Mouse (Mus musculus): ENCODE measurements around the gene Wbp4. TPM values are rescaled to one million over a fixed set of nuclear protein-coding genes. Genes with fewer than 3 reads are reported as not detected.

Gene Wbp4
- polyA plus RNA-seq, 1 experiment from 2014 or later = 69.4 TPM

- Histone ChIP-seq H3K4me3 (ENCODE audit: low read depth, low read length) (no peak overlapping the region), H3K4me2 (ENCODE audit: low read depth, low read length) (peak overlapping the region; percentile 49; the same call in 1 of the 2 replicates), H3K9me3 (replicated peaks; ENCODE audit: control insufficient read depth, low read length) (no peaks in the 10 kb centered on the region), H3K27me3 (ENCODE audit: control insufficient read depth, insufficient read depth, low read length) (no peaks in the 10 kb centered on the region), H3K27ac (replicated peaks; ENCODE audit: low read depth, low read length) (0 out of 2 replicates have a peak overlapping the region, but pooled peaks have one; percentile 10), H3K4me1 (ENCODE audit: control insufficient read depth, insufficient read depth, low read length) (peaks cover 2% of the 10 kb centered on the region), H3K9ac (replicated peaks; ENCODE audit: low read length) (no peak overlapping the region), H3K36me3 (replicated peaks; ENCODE audit: control insufficient read depth, insufficient read depth, low read depth, low read length) (no peaks in the 10 kb centered on the region)
- DNase-seq (ENCODE audit: low spot score) (no peak), ATAC-seq (replicated peaks; ENCODE audit: insufficient number of reproducible peaks, low FRiP score, low TSS enrichment, low read depth) (no peak)
- WGBS = 16% methylated on average over 8 of the region's 8 CpGs
Measured at GRCm38 (mm10) chr14:79486617-79486992, 5.3 kb upstream of the Wbp4 start.

GRCm38 (mm10) chr14:79483611-79484120, 2.3 kb upstream of the Wbp4 start:
- peaks cover 2% of the 10 kb centered on the region for H3K4me1 ChIP-seq (ENCODE audit: control insufficient read depth, insufficient read depth, low read length)
- H3K4me2 ChIP-seq (ENCODE audit: low read depth, low read length) = no peak overlapping the region
- no peak overlapping the region for H3K9ac ChIP-seq (replicated peaks; ENCODE audit: low read length)
- no peak overlapping the region for H3K27ac ChIP-seq (replicated peaks; ENCODE audit: low read depth, low read length)
- no peaks in the 10 kb centered on the region for H3K36me3 ChIP-seq (replicated peaks; ENCODE audit: control insufficient read depth, insufficient read depth, low read depth, low read length)
- ATAC-seq (replicated peaks; ENCODE audit: insufficient number of reproducible peaks, low FRiP score, low TSS enrichment, low read depth) (no peak), DNase-seq (ENCODE audit: low spot score) (peak; percentile 13)
- H3K9me3 ChIP-seq (replicated peaks; ENCODE audit: control insufficient read depth, low read length) = no peaks in the 10 kb centered on the region
- 59% methylated on average over 8 of the region's 8 CpGs for WGBS
- H3K27me3 ChIP-seq (ENCODE audit: control insufficient read depth, insufficient read depth, low read length) = no peaks in the 10 kb centered on the region
- H3K4me3 ChIP-seq (ENCODE audit: low read depth, low read length) = peak overlapping the region; percentile 3; the same call in 1 of the 2 replicates

GRCm38 (mm10) chr14:79482747-79483355, 1.5 kb upstream of the Wbp4 start:
- Histone ChIP-seq H3K4me3 (ENCODE audit: low read depth, low read length) (peak overlapping the region; percentile 87), H3K27ac (replicated peaks; ENCODE audit: low read depth, low read length) (peak overlapping the region; percentile 36), H3K9ac (replicated peaks; ENCODE audit: low read length) (peak overlapping the region; percentile 96), H3K36me3 (replicated peaks; ENCODE audit: control insufficient read depth, insufficient read depth, low read depth, low read length) (no peaks in the 10 kb centered on the region), H3K27me3 (ENCODE audit: control insufficient read depth, insufficient read depth, low read length) (no peaks in the 10 kb centered on the region), H3K9me3 (replicated peaks; ENCODE audit: control insufficient read depth, low read length) (no peaks in the 10 kb centered on the region), H3K4me2 (ENCODE audit: low read depth, low read length) (peak overlapping the region; percentile 48), H3K4me1 (ENCODE audit: control insufficient read depth, insufficient read depth, low read length) (peaks cover 2% of the 10 kb centered on the region)
- 19% methylated on average over 15 of the region's 15 CpGs for WGBS
- ATAC-seq (replicated peaks; ENCODE audit: insufficient number of reproducible peaks, low FRiP score, low TSS enrichment, low read depth) = no peak
- peak; percentile 28 for DNase-seq (ENCODE audit: low spot score)

GRCm38 (mm10) chr14:79482251-79482661, 936 bp upstream of the Wbp4 start:
- peaks cover 2% of the 10 kb centered on the region for H3K4me1 ChIP-seq (ENCODE audit: control insufficient read depth, insufficient read depth, low read length)
- DNase-seq (ENCODE audit: low spot score) = peak; percentile 69
- H3K27ac ChIP-seq (replicated peaks; ENCODE audit: low read depth, low read length) = peak overlapping the region; percentile 92
- peak overlapping the region; percentile 48 for H3K4me2 ChIP-seq (ENCODE audit: low read depth, low read length)
- H3K9me3 ChIP-seq (replicated peaks; ENCODE audit: control insufficient read depth, low read length) = no peaks in the 10 kb centered on the region
- H3K9ac ChIP-seq (replicated peaks; ENCODE audit: low read length) = peak overlapping the region; percentile 96
- no peaks in the 10 kb centered on the region for H3K27me3 ChIP-seq (ENCODE audit: control insufficient read depth, insufficient read depth, low read length)
- WGBS = under 1% methylated on average over 11 of the region's 11 CpGs
- H3K4me3 ChIP-seq (ENCODE audit: low read depth, low read length) = peak overlapping the region; percentile 87
- no peak for ATAC-seq (replicated peaks; ENCODE audit: insufficient number of reproducible peaks, low FRiP score, low TSS enrichment, low read depth)
- H3K36me3 ChIP-seq (replicated peaks; ENCODE audit: control insufficient read depth, insufficient read depth, low read depth, low read length) = no peaks in the 10 kb centered on the region

GRCm38 (mm10) chr14:79480624-79481338, 539 bp downstream of the Wbp4 start, which contains the start of gene Elf1:
TSS of gene Elf1 (plus strand) at chr14:79481194.
- no peaks in the 10 kb centered on the region for H3K27me3 ChIP-seq (ENCODE audit: control insufficient read depth, insufficient read depth, low read length)
- peak within 1 kb of the TSS; percentile 48 for H3K4me2 ChIP-seq (ENCODE audit: low read depth, low read length)
- no peaks in the 10 kb centered on the region for H3K36me3 ChIP-seq (replicated peaks; ENCODE audit: control insufficient read depth, insufficient read depth, low read depth, low read length)
- H3K27ac ChIP-seq (replicated peaks; ENCODE audit: low read depth, low read length) = peak within 1 kb of the TSS; percentile 99
- peaks cover 2% of the 10 kb centered on the region; the same call in 1 of the 2 replicates for H3K4me1 ChIP-seq (ENCODE audit: control insufficient read depth, insufficient read depth, low read length)
- H3K9ac ChIP-seq (replicated peaks; ENCODE audit: low read length) = peak within 1 kb of the TSS; percentile 96
- WGBS = under 1% methylated on average over 77 of the region's 96 CpGs
- DNase-seq (ENCODE audit: low spot score) = peak; percentile 89
- peak; percentile 80 for ATAC-seq (replicated peaks; ENCODE audit: insufficient number of reproducible peaks, low FRiP score, low TSS enrichment, low read depth)
- no peaks in the 10 kb centered on the region for H3K9me3 ChIP-seq (replicated peaks; ENCODE audit: control insufficient read depth, low read length)
- peak within 1 kb of the TSS; percentile 87 for H3K4me3 ChIP-seq (ENCODE audit: low read depth, low read length)

- ATAC-seq (replicated peaks; ENCODE audit: insufficient number of reproducible peaks, low FRiP score, low TSS enrichment, low read depth) (no peak), DNase-seq (ENCODE audit: low spot score) (no peak)
- Histone ChIP-seq H3K9me3 (replicated peaks; ENCODE audit: control insufficient read depth, low read length) (no peaks in the 10 kb centered on the region), H3K9ac (replicated peaks; ENCODE audit: low read length) (no peak overlapping the region), H3K27me3 (ENCODE audit: control insufficient read depth, insufficient read depth, low read length) (no peaks in the 10 kb centered on the region), H3K36me3 (replicated peaks; ENCODE audit: control insufficient read depth, insufficient read depth, low read depth, low read length) (no peaks in the 10 kb centered on the region; the same call in 1 of the 2 replicates), H3K4me2 (ENCODE audit: low read depth, low read length) (no peak overlapping the region), H3K27ac (replicated peaks; ENCODE audit: low read depth, low read length) (no peak overlapping the region), H3K4me1 (ENCODE audit: control insufficient read depth, insufficient read depth, low read length) (no peaks in the 10 kb centered on the region), H3K4me3 (ENCODE audit: low read depth, low read length) (no peak overlapping the region)
- 91% methylated on average over 2 of the region's 2 CpGs for WGBS
Measured at GRCm38 (mm10) chr14:79473384-79473783, 7.9 kb downstream of the Wbp4 start.

- ATAC-seq (replicated peaks; ENCODE audit: insufficient number of reproducible peaks, low FRiP score, low TSS enrichment, low read depth) = no peak
- Histone ChIP-seq H3K27me3 (ENCODE audit: control insufficient read depth, insufficient read depth, low read length) (no peaks in the 10 kb centered on the region), H3K4me2 (ENCODE audit: low read depth, low read length) (no peak overlapping the region), H3K27ac (replicated peaks; ENCODE audit: low read depth, low read length) (no peak overlapping the region), H3K4me1 (ENCODE audit: control insufficient read depth, insufficient read depth, low read length) (no peaks in the 10 kb centered on the region), H3K9ac (replicated peaks; ENCODE audit: low read length) (no peak overlapping the region), H3K4me3 (ENCODE audit: low read depth, low read length) (no peak overlapping the region), H3K9me3 (replicated peaks; ENCODE audit: control insufficient read depth, low read length) (no peaks in the 10 kb centered on the region), H3K36me3 (replicated peaks; ENCODE audit: control insufficient read depth, insufficient read depth, low read depth, low read length) (no peaks in the 10 kb centered on the region; the same call in none of the 2 replicates)
- 23% methylated on average over 3 of the region's 3 CpGs for whole genome bisulfite sequencing
- peak; percentile 74 for DNase-seq (ENCODE audit: low spot score)
Measured at GRCm38 (mm10) chr14:79467621-79468020, 13.7 kb downstream of the Wbp4 start.

- no peaks in the 10 kb centered on the region for H3K9me3 ChIP-seq (replicated peaks; ENCODE audit: control insufficient read depth, low read length)
- no peak overlapping the region for H3K4me3 ChIP-seq (ENCODE audit: low read depth, low read length)
- H3K36me3 ChIP-seq (replicated peaks; ENCODE audit: control insufficient read depth, insufficient read depth, low read depth, low read length) = no peaks in the 10 kb centered on the region; the same call in none of the 2 replicates
- no peak for ATAC-seq (replicated peaks; ENCODE audit: insufficient number of reproducible peaks, low FRiP score, low TSS enrichment, low read depth)
- no peak overlapping the region for H3K4me2 ChIP-seq (ENCODE audit: low read depth, low read length)
- H3K4me1 ChIP-seq (ENCODE audit: control insufficient read depth, insufficient read depth, low read length) = no peaks in the 10 kb centered on the region
- no peak for DNase-seq (ENCODE audit: low spot score)
- no peaks in the 10 kb centered on the region for H3K27me3 ChIP-seq (ENCODE audit: control insufficient read depth, insufficient read depth, low read length)
- no peak overlapping the region for H3K9ac ChIP-seq (replicated peaks; ENCODE audit: low read length)
- 88% methylated on average over 1 of the region's 1 CpGs for WGBS
- H3K27ac ChIP-seq (replicated peaks; ENCODE audit: low read depth, low read length) = no peak overlapping the region
Measured at GRCm38 (mm10) chr14:79465623-79466022, 15.7 kb downstream of the Wbp4 start.
